Mouse (Mus musculus): Measurements from ENCODE around the gene Trim26.
"Not testable (repeated sequence)": the region's sequence is repeated elsewhere in the genome, so short reads cannot be mapped to it uniquely, and the experiment has no call there.

The Trim26 gene

GRCm38 (mm10) chr17:36836874-36837647 is at the start of gene Trim26:
Gene Trim26, plus strand, starts transcription at chr17:36837134.
- DNase-seq: peak; percentile 94 to 95

DNA sequence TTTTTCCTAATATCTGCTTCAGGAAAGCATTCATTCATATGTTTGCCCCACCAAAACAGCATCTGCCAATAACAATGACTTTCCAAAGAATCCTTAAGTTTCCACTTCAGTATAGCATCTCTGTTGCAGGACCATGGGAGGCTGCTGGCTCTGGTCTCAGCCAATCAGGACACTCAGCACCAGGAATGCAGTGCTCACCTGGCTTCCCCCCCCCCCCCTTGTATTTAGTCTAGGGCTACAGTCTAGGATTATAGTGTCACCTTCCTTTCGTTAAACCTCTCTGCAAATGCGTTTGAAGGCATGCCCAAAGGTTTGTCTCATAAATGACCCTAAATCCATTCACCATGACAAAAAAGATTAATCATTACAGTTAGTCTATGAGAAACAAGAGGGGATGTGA is 48.6 kb upstream of the Trim26 start:
- DNase-seq: no peak

DNA sequence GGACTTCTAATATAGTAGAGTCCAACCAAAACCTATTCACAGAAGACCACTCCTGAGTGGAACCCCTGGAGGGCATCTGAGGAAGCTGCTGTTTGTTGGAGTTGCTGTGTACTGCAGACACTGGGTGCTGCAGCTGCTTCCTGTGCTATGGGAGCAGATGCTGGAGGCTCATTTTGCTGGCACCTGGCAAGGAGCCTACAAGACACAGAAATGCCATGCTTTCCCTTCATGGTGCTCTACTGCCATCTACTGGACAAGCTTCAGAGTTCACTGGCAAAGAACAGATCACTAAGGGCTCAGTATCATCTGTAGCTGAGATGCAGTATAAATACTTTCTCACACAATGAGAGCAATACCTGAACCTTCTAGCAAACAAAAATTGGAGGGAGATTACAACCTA is 48.1 kb upstream of the Trim26 start:
- DNase-seq: peak in 1 of 2 experiments; percentile 27

DNA sequence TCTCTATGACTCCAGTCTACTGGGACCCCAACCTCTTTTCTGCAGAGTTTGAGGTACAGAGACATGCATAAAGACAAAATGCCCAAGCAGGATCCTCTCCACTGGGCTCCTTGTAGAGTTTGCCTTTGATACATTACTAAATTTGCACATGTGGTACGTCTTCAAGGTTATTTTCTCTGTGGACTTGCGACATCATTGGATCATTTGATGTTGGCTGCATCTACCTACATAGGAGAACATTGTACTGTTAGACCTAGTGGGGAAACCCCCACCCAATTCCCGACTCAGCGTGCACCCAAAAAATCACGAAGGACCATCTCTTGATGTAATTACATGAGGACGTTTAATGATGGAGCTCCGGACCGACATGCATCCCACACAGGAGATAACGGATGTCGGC is 37.4 kb upstream of the Trim26 start:
- DNase-seq: no peak

DNA sequence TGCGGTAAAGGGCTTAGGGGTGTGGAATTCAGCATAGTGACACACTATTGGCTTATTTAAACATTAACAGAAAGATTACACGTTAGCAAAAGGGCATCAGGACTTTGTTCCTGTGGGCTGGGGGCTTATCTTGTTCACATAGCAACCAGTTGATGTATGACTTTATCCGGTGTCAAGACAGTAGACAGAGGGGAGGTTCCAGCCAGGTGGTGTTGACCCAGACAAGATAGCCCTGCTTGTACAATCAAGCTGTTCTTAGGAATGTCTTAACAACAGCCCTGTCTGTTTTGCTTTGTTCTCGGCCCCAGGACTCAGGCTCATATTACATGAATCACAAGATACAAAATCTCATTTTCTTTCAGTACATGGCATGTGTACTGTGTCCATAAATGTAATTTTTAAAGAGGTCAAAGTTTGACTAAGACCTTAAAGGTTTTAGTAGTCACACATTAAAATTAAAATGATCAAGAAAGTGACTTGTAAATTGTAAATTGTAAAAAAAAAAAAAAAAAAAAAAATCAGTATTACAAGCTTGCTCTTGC is 36.9 kb upstream of the Trim26 start:
- DNase-seq: not testable (repeated sequence)

- DNase-seq: no peak
These were observed 25.1 kb upstream of the Trim26 start, which contains the start of gene H2-M10.6 for GRCm38 (mm10) chr17:36811871-36812270. Gene H2-M10.6, plus strand, starts transcription at chr17:36812171.

DNA sequence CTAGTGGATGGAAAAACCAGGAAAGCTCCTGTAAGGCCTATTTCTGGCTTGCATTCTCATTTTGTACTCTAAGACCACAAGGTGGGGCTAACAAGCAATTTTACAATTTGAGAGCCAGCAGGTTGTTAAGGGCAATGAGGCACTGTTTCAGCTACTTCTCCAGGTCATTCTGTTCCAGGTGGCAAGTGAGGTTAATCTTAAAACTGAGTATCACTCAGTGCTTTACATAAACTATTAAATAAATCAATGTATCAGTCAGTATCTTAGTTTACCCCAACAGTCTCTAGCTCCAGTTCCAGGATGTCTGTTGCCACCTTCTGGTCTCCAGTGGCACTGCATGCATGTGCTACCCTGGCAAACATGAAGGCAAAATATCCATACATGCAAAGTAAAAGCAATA is 12.9 kb upstream of the Trim26 start:
- DNase-seq: peak; percentile 21 to 66

- DNase-seq: no peak
These were observed 11.4 kb upstream of the Trim26 start for GRCm38 (mm10) chr17:36825525-36825924.

DNA sequence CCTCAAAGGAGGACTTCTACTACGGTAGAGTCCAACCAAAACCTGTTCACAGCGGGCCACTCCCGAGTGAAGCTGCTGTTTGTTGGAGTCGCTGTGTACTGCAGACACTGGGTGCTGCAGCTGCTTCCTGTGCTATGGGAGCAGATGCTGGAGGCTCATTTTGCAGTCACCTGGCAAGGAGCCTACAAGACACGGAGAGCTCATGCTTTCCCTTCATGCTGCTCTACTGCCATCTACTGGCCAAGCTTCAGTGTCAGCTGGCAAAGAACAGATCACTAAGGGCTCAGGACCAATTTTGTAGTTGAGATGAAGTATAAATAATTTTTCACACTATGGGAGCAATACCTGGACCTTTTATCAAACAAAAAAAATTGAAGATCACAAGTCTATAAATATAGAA is 10.9 kb upstream of the Trim26 start:
- DNase-seq: peak; percentile 33 to 66

DNA sequence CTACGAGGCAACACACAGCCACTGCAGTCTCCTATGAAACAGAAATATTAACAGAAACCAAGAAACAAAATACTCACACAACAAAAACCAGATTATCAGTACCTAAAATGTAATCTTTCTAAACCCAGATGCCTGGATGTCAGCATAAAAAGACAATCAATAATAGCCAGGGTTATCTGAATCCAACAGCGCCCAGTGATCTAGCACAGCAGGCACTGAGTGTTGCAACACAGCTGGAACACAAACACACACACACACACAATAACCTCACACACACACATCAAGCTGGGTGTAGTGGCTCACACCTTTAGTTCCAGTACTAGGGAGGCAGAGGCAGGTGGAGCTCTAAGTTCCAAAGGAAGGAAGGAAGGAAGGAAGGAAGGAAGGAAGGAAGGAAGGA is 8.4 kb upstream of the Trim26 start:
- no peak for DNase-seq

GRCm38 (mm10) chr17:36830470-36830869 is 6.5 kb upstream of the Trim26 start:
- no peak for DNase-seq

GRCm38 (mm10) chr17:36832694-36833093 is 4.2 kb upstream of the Trim26 start:
- no peak for DNase-seq

GRCm38 (mm10) chr17:36835591-36836426 is 1.1 kb upstream of the Trim26 start:
- peak; percentile 31 to 53 for DNase-seq

DNA sequence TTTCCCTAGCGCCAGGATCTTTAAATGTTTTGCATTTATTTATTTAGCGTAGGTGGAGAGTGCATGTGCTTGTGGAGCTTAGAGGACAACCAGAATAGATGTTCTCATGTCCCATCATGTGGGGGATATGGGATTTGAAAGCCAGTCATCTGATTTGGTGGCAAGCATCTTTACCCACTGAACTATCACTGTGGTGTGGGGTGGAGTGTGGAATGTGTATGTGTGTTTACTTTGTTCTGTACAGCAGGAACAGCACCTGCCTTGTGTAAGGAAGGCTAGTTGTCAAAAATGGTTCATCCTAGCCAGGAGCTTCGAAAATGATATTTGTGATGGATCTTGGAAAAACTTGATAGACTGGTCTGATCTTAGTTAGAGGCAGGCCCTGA is 514 bp upstream of the Trim26 start:
- DNase-seq: no peak

DNA sequence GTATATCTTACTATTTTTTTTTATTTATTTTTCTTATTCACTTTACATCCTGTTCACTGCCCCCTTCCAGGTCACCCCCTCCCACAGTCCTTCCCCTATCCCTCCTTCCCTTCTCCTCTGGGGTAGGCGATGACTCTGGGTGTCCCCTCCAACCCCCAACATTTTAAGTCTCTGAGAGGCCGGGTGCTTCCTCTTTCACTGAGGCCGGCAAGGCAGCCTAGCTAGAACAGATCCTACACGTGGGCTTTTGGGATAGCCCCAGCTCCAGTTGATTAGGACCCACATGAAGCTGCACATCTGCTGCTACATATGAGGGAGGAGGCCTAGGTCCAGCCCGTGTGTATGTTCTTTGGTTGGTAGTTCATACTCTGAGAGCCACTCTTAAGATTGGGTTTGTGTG is 2.1 kb downstream of the Trim26 start:
- no peak for DNase-seq

GRCm38 (mm10) chr17:36839931-36840330 is 3.0 kb downstream of the Trim26 start:
- DNase-seq: no peak

DNA sequence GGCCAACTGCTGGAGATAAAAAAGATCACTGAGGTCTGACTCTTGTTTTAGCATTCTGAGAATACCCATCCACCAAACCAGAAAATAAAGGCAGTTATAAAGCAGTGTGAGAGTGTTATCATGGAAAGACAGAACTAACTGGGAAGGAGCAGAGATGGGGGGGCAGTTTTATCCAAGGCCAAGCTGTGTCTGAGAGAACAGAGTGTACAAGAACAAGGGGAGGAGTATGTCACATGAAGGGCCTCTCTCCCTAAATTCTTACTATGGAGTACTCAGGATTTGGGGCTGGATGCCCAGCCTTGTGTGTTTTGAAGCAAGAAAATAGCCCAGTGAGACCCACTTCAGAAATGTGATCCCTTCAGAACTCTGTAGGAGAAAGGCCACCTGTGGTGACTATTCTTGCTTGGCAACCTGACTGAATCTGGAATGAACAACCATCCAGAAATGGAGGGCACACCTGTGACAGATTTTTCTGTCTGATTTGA is 4.1 kb downstream of the Trim26 start:
- no peak for DNase-seq

- no peak for DNase-seq
These were observed 6.8 kb downstream of the Trim26 start for GRCm38 (mm10) chr17:36843696-36844095.

DNA sequence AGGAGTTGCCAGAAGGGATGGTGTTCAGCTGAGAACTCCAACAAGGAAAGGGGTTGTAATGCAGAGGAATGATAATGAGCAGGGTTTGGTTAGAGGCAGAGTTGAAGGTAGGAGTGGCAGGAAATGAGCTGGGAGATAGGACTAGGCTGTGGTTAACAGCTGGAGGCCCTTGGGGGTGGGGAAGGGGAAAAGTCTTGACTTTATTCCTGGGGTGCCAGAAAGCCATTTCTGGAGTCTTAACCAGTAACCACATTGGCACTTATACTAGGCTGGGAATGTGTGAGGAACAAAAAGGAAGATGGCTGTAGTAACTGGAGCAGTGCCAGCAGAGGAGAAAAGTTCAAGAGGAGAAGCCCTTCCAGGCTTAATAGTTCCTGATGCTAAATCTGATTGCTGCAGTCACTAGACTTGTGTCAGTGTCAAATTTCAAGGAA is 7.4 kb downstream of the Trim26 start:
- DNase-seq: no peak

- DNase-seq: no peak
These were observed 7.8 kb downstream of the Trim26 start for GRCm38 (mm10) chr17:36844725-36845124.

DNA sequence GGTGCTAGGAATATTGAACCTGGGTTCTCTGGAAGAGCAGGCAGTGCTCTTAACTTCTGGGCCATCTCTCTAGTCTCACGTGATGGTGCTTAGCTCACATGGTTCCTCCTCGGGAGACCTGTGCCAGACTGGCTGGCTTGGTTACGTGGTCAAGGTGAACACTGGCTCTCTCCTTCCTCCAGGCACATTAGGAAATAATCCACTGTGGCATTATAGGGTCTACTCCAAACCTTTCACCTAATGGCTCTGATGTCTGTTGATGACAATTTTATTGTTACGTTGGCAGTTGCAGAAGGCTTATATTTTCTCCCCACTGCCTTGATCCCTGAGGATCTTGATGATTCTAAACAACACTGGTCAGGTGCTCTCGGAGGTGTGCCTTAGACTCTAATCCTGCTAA is 12.0 kb downstream of the Trim26 start:
- no peak for DNase-seq

DNA sequence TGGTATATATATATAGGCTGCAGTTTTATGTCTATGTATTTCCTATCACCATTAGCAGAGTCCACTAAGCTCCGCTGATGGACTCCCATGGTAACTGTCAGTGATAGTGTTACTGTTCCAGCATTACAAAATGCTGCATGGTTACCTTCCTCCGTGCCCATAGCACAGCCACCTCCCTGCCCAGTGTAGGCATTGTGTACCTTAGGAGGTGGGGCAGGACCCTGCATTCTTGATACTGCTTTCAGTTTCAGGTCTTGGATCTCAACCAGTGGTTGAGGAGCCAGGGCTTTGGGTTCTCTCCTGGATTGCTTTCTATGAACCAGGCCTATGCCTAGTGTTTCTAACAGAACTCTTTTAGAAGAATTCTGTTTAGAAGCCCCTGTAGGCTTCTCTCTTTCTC is 13.1 kb downstream of the Trim26 start:
- no peak for DNase-seq

- DNase-seq: no peak
These were observed 14.3 kb downstream of the Trim26 start for GRCm38 (mm10) chr17:36851200-36851599.

DNA sequence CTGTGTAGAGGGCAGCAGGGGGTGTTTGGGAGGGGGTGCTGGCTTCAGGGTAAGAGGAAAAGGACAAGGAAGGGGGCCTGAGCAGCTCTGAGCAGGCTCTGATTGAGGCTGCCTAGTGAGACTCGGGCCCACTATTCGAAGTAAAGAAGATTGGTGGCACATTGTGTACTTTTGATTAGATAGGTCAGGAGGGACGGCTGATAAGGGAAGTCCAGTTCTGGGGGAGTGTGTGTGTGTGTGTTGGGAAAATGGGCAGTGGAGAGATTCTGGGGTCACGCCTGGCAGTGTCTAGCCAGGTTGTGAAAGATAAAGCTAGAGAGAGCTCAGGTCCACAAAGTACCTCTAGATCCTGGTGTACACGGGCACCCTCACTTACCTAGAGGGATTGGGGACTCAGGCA is 14.7 kb downstream of the Trim26 start:
- DNase-seq: no peak

All from spleen, adult 18-20 months (tissue).